Mouse (Mus musculus) liver (tissue): ENCODE data around the gene Lrba.
A peak's percentile ranks its signal among the peaks of the same experiment; 100 is the strongest.

Experiments used
- DNase-seq: peaks from one replicate; pipeline ENCODE4 v3.0.0-alpha.2; 2020; ENCODE audit warnings: mixed read lengths

Gene Lrba

DNA sequence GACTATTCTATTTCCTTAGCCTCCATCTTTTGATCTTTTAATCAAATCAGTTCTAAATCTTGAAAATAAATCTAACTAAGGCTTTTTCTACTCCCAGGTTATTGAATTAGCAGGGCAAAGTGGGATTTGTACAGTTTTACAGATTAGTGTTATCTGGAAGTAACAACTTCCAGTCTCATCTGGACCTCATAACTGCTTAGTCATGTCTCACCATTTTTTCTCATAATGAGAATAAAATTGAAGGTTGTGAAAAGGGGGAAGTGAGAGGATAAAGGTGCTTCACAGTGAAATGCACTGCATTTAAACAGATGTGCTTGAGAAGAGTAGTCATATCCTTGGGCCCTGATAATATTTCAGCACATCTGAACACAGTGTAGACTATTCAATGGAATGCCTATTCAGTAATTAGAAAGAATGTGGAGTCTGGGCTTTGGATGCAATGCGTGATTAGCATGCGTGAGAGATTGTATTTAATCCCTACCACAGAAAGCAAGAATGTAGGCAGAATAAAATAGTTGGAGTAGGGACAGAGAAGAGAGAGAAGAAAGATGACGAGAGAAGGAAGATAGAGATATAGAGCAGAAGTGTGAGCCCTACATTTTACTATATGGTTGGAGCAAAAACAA lies 298.5 kb downstream of the Lrba start:
- no peak for DNase-seq

DNA sequence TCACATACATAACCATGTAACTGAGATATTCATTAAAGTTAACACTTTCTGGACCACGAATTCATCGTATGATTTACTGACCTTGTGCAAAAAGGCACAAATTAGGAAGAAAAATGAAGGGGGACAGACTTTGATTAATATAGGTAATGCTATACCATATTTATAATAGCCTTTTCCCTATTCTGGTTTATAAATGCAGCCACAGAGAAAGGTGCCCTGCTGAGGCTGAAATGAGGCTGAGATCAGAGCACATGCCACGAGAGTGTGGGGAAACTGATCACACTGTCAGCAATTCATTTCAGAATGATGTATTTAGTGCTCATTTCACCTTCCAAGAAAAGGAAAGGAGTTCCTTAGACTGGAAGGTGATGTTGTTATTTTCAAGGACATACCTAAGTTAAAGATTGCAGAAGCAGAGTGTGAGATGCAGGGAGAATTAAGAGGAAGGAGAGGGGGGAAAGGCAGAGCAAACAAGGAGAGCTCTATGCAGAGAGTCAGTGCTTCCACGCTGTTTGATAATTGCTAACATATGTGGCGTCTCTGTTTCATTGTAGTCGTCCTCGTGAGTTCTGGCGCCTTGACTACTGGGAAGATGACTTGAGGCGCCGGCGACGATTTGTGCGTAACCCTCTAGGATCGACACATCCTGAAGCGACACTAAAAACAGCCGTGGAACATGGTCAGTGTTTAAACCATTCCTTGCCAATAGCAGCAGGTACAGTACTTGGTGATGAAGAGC lies 307.2 kb downstream of the Lrba start:
- no peak for DNase-seq

DNA sequence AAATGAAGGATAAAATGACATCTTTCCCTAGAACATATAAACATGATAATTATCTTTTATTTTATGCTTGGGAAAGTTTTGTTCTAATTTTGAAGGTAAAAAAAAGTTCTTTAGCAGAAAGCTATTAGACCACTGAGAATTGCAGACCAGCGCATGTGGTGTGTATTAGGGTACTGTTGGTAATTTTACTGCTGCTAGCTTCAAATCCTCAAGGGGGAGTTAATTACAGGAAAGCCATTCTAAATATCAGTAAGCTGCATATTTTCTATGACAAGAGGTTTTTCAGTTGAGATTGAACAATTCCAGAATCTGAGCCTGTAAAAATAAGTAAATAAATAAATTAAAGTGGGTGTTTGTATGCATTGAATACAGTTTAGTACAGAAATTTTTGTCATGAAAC lies 312.3 kb downstream of the Lrba start:
- no peak for DNase-seq

DNA sequence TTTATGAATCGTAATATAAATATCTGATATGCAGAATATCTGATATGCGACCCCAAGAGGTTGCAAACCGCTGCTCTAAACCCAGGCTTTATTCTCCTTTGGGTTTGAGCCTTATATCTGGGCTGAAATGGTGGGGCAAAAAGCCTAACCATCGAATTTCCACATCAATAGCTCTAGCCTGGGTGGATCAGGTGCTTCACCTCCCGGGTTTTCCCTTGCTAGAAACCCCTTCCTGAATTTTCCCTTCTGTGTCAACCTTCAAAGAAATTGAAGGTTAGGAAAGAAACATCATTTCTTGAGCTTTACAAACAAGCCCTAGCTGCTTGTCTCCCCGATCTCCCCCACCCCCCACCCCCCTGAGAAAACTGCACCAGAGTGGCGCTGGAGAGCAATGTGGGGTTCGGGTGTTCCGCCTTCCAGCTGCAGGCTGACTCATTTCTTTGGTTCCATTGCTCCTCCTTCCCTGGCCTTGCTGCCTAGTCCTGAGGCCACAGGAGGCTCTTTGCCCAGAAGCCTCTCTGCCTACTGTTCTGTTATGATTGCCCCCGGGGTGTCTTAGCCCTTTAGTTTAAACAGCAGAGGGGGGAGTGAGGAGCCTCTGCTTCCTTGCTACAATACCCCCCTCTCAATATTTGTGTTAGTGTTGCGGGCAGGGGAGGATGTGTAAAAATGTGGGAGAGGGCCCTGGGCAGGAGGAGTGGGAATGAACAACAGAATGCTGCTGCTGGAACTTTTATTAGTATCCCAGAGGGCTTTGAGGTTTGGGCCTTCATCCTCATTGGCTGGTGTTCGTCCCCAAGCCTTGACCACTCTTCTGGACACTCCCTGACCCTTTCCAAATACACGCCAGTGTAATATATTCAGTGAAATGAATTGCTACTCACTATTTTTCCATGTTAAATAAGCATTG lies 314.4 kb downstream of the Lrba start:
- DNase-seq, result peak; percentile 9

DNA sequence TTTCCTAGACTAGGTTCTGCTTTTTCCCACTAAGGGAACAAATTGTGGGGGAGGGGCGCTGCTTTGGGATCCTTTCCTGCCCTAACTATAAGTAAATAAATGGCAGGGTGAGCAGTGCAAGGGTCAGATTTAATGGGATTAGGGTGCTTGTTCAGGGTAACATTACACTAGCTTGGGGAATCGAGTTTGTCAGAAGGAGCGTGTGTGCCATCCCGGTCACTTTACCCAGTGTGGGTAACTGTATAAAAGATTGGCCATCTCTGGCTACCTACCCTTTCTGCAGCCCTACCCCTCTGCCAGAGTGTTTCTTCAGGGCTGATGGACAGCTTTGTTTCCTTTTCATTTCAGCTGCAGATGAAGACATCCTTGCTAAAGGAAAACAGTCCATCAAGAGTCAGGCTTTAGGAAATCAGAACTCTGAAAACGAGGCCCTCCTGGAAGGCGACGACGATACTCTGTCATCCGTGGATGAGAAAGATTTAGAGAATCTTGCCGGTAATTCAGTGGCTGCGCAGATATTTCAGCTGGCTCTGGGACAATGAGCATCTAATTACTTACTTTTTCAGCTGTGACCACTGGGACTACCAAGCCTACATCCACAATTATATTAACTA lies 315.2 kb downstream of the Lrba start:
- DNase-seq, result peak; percentile 32

DNA sequence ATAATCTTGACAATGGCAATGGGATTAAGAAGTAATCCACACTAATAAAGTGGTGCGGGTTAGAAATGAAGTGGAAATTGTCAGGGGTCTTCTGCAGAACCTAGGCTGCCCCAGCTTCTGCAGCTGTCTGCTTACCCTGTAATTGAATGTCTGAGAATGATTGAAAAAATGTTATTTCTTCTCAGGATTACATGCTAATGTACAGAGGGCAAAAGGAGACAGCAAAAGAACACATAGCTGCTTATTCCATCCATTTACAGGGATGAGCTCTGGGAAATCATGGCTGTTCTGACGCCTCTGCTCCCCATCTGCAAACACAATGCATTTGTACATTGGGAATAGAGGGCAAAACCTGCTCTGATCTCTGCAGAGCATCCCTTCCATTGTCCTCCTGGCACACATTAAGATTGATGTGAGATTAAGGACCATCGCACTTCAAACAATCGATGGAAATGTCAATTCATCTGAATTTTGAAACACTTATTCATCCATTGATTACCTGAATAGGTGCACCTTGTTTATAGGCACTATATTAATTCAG lies 316.7 kb downstream of the Lrba start:
- DNase-seq, result no peak

DNA sequence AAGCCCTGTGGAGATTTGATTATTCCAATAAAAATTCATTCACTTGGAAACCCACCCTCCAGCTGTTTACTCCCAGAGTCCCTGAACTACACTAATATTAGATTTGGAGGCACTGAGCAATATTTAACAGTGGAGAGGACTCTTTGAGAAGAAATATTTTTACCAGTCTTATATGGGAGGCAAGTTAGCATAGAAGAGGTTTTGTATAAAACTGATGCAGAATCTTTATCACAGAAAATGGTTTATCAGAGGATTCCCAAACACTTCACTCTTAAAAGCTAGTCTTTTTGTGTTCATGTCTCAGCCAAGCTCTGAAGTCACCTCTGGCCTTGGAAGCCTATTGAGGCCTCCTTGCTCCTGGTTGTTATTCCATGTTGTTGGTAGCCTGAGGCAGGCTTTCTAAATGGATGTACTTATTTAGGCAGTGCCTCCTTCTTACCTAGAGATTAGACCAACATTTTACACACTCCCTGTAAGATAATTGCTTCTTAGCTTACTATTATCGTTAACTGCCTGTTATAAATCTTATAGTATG lies 317.4 kb downstream of the Lrba start:
- DNase-seq, result no peak

DNA sequence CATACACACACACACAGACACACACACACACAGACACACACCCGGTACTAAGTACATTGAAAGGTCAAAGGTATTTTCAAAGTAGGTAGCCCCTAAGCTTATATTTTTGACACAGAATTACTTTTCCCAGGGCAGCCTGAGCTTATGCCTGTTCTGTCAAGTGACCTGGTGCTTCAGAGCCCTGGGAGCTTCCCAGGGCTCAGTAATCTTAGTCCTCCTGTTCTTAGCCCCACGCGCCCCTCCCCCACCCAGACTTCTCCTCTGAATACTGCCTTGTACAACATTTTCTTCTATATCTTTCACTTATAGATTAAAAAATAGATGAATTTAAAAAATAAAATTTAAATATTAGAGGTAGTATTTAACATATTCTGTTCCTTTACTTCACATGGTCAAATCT lies 320.3 kb downstream of the Lrba start:
- peak; percentile 32 for DNase-seq

DNA sequence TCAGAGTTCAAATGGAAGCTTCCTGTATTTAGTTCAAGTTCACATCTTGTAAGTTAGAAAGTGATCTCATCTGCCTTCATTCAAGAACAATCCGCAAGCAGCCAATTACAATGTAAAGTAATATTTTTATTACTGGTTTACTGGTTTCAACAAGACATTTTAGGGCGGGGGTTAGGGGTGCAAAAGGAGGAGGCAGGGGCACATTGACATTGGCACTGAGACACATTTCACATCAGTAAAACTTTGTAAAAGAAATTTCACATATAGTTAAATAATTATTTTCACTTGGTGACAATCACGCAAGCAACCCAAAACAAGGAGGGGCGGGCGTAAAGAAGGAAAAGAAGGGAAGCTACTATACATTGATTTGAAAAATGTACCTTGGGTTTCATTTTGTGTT lies 321.5 kb downstream of the Lrba start:
- DNase-seq, result no peak

DNA sequence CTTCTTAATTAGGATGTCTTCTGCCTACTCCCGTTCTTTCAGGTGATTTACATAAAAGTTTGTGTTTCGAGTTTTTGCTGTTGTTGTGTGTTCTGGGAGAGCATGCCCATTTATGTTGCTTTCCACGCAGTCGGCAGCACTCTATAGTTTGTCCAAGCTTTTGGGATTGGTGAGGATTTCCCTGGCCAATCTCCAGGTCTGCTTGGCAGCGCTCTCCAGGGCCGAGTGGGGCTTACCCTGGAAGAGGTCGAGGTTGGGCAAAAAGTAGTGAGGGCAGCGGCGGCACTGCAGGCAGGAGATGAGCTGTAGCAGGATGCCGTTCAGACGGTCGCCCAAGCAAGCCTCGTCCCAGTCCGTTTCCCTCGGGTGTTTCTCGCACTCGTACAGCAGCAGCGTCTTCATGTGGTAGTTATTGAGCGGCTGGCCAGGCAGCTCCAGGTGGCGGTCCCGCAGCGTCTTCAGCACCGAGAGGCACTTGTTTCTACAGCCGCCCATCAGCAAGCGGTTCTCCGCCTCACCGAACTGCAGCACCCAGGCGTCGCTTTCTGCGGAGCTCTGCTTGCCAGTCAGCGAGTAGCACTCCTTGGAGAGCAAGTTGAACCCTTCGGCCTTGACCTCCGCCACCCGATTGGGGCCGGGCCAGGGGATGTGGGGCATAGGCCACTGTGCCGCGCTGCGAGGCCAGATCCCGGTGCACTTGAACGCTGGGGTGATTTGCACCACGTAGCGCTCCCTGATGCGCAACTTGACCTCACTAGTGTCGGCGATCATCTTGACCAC lies 322.2 kb downstream of the Lrba start:
- DNase-seq, result peak; percentile 34

DNA sequence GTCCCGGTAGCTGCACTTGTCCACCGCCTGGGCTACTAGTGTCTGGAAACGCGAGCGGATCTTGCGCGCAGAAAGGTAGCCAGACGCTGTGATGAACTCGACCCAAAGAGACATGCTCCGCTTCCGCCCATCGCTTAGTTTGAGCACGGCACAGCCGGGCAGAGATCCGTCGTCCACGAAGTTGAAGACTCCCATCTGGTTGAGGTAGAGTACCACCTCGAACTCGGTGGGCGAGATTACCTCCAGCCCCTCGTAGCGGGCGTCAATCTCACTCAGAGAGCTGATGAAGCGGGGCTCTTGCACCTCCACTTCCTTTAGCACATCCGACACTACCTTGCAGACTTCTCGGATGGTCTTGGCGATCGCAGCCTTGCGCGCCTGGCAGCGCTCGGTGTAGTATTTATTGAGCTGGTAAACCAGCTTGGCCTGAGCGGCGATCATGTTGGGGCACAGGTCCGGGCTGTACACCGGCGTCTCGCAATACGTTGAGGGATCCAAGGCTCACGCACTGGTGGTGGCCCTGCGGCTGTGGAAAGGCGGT lies 322.8 kb downstream of the Lrba start:
- peak; percentile 5 for DNase-seq

DNA sequence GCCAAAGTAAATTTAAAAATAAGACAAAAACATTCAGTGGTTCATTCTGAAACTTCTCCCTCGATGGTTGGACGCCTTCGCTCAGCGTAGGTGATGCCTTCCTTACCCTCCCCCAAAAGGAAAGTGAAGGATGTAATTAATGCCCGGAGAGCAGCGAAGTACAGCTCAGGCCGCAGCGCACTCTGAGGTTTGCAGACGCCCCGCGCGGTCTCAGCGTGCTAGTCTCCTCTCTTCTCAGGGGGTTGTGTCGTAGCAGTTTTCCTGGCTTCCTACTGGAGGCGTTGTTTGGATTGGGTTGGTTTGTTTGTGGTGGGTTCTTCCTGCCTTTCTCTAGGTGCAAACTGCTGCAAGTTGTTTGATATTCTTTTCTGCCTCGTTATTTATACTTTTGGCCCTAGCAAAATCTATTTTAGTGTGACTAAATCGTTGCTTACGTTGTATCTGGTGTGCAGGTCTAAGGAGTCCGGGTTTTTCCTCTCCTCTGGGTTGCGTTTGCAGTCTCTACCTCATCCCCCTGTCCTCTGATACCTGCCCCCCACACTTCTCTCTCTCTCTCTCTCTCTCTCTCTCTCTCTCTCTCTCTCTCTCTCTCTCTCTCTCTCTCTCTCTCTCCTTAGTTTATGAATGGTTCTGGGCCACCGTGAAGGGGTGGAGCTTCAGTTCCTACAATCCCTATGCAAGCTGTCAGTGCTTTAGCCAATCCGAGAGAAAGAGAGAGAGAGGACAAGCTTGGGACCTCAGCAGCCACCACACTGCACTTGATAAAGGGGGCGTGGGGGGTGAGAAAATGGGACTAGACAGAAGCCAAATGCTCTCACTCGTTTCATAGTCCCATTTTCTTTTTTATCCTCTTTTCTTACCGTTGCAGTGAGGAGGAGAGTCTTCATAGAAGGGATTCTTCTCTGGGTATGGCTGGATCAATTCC lies 323.9 kb downstream of the Lrba start, which contains the start of gene Mab21l2:
Gene Mab21l2, minus strand, starts transcription at position 539 of the 925 bp plus-strand sequence.
- DNase-seq, result peak; percentile 32

DNA sequence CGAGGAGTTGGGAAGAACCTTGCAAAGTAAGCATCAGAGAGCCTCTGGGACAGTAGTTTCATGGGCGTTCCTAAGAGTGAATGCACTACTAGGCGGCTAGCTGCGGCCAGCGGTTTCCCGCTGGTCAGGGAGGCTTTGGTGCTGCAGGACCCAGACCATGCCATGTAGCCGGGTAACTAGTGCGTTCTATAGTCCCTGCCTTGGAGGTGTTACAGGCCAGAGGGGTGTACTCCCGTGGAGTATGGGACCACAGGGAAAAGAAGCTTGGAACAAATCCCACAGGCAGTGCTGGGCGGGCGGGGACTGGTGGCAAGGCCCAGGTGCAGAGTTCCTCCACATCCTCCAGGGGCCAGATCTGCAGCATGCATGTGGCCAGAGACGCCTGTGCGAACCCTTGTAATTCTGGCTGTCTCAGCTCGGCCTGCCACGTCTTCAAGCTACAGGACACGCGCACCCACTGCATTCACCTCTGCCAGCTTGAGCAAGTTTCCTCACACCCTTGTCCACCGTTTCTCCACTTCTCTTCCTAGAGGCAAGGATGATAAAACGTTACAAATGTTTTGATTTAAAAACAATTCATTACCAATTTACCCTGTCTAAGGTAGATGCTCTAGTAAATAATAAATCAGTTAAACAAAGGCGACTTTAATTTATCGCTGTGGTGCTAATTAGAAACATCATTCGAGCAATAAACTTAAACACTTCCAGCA lies 326.0 kb downstream of the Lrba start:
- peak; percentile 23 for DNase-seq

DNA sequence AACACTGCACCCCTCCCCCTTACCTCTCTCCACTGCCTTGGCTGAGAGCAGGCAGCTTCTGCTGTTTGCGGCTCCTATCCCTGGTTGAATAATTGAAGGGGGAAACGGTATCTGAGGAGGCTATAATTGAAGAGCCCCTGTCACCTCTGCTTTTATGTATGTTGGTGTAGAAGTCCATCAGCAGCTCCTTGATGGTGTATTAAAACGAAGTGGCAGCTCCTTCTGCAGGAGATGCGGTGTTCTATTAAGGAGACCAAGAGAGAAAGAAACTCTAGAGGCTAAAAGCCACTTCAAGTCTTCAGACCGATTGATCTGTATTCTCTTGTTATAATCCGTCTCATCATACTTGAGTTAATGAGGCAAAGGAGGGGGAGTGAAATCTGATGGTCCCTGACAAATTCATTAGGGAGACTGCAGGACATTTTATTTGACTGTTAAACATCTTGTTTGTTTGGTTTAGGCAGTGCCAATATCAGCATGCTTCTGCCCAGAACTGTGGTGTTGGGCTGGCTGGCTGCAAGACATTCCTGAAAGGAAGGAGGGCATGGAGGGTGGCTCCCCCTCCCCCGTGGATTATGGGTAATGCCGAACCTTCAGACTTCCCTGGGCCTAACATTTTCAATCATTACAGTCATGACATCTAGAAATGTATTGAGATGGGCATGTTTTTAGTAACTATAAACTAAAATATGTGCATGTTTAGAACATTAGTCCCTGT lies 326.7 kb downstream of the Lrba start:
- no peak for DNase-seq

DNA sequence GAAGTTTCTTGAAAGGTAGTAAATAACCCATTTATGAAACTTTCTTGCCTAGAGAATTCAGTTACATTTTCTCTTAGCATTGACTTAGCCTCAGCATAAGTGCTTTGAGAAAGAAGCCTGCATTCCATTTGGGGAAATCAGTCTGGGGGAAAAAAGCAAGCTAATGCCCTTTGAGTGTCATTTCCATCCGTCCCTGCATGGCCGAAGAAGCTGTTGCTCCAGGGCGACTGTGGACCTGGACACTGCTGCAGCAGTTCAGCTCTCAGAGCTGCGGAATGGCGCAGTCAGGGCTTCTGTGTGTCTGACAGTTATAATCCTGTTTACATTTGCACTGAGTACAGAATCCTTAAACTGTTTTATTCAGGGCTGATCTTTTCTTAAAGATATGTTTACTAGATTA lies 327.7 kb downstream of the Lrba start:
- DNase-seq, result no peak

DNA sequence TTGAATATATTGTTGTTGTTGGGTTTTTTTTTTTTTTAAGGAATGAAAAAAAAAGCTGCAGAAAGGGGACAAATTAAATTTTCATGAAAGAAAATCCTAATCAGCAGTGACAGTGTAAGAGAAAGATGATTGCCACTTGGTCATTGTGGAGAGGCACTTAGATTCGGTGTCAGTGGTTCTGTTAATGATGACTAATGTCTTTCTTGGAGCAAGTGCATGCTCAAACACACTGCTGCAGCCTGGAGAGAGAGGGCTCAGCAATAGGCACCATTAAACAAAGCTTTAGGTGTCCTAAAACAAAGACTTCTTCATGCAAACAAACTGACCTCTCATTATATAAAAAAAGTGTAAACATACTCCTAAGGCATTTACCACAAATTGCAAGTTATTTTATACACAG lies 334.5 kb downstream of the Lrba start:
- no peak for DNase-seq

DNA sequence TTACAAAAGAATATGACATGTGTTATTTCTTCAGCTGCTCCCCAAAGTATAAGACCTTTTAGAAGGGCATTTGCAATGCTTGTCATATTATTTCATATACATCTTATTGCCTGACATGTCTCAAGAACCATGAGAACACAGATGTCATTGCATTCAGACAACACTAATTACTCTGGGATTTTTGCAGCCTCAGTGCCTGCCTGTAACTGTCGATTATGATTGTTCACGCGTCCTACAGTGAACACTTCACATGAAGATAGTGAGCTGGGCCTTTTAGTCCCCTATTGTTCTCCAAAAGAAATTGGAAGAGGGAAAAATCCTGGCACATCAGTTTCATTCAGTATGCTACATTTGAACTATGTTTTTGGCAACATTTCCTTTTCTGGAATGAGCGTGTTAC lies 335.2 kb downstream of the Lrba start:
- DNase-seq, result no peak

DNA sequence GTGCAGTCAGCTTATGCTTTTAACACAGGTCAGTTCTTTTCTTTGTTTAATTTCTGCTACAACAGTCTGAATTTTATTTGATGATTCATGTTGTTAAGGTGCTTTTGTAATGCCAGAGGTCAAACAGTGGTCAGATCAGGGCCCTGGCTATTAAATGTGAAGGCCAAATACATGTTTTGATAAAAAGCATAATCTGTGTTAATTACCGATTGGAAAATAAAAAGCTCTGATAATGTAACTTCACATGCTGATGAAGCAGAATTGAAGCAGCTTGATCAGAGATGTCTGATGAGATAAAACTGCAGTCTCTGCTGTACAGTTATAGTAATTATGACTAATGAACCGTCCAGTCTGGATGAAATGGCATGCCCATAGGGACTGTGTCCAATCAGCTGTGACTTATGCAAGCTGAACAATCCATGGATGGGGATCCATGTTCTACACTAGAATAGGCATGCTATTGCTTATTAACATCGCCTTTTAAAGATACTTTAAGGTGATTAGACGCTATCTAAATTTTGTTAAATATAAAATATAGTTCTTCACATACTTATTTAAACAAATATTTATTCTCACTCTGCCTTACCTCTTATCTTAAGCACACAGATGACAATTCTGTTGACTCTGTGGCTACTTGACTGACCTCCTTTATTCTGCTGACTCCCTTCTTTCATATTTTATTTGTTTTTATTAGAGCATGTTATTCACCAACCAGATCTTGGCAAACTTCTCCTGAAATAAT lies 336.0 kb downstream of the Lrba start:
- no peak for DNase-seq
